Mouse (Mus musculus): ENCODE measurements around the gene Tfg. TPM values are rescaled to one million over a fixed set of nuclear protein-coding genes. Genes with fewer than 3 reads are reported as not detected.

The Tfg gene
- polyA plus RNA-seq (2014; fragmentation: Illumina TruSeq; extraction: RNeasy Lipid Tissue Mini Kit (QIAGEN cat#74804); ENCODE audit: low replicate concordance) = 1,693 TPM

DNA sequence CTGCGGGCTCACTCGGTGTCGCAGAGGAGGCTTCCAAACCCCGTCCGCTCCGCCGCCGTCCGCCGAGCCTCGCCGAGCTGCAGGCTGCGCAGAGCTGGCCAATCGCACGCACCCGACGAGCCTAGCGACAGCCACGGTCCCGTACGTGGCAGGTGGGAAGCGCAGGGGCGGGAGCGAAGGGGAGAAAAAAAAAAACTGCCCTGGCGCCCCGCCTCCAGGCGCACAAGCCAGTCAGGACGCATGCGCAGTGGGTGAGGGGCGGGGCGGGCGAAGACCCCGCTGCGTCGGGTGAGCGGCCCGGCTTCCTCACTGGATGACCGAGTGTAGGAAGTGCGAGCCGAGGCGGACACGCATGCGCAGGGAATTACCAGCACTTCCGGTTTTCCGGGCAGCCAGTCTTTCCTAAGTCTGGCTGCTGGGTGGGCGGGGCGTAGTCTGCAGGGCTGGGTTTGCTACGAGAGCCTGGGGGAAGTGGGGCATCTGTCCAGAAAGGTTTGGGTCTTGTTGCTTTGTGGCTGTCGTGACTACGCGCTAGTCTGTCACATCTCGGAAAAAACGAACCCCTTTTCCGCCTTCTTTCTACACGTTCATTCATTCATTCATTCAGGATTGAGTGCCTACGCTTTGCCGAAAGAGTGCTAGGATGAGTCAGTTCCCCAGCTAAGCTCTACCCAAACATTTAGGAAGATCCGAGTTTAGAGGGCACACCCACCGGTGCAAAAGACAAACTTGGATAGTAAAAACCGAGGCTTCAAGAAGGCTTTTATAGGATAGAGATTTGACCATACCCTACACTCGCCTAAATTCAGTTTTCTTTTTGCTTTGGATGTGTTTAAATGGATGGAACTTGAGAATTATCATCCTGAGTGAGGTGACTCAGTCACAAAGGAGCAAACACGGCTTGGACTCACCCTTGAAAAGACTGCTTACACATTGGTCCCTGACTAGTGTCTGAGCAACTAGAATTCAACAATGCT is at the start of gene Tfg:
Tfg (minus strand) TSS at position 227 of the 977 bp plus-strand sequence.

Other genes starting within 250 kb of the Tfg start
- gene Abi3bp, start 239.6 kb downstream of the Tfg start, polyA plus RNA-seq (2014; fragmentation: Illumina TruSeq; extraction: RNeasy Lipid Tissue Mini Kit (QIAGEN cat#74804); ENCODE audit: low replicate concordance) = 15.8 TPM
- 684 TPM for gene Adgrg7, start 78.4 kb upstream of the Tfg start, polyA plus RNA-seq (2014; fragmentation: Illumina TruSeq; extraction: RNeasy Lipid Tissue Mini Kit (QIAGEN cat#74804); ENCODE audit: low replicate concordance)
- gene Tmem45a, start 168.7 kb upstream of the Tfg start, polyA plus RNA-seq (2014; fragmentation: Illumina TruSeq; extraction: RNeasy Lipid Tissue Mini Kit (QIAGEN cat#74804); ENCODE audit: low replicate concordance) = 1.6 TPM
- gene Lnp1, start 210.6 kb upstream of the Tfg start, polyA plus RNA-seq (2014; fragmentation: Illumina TruSeq; extraction: RNeasy Lipid Tissue Mini Kit (QIAGEN cat#74804); ENCODE audit: low replicate concordance) = not detected